Mouse (Mus musculus) embryonic facial prominence, embryonic 11.5 days (tissue): ENCODE measurements around the gene Gcsh. TPM values are rescaled to one million over a fixed set of nuclear protein-coding genes. Genes with fewer than 3 reads are reported as not detected.

ENCODE experiments used
- ATAC-seq: fragments of 200-750 bp; cut with Nextera tagmentation; replicated peaks from 2 replicates; pipeline ENCODE4 v1.8.0; 2017; ENCODE audit warnings: low read depth; ENCODE audit not compliant: insufficient number of reproducible peaks, low FRiP score, low TSS enrichment
- DNase-seq: peaks from one replicate; pipeline ENCODE4 v3.0.0-alpha.2; 2015; ENCODE audit warnings: low spot score
- H3K27ac ChIP-seq: fragments of 300-500 bp; sonication (generic); replicated peaks from 2 replicates; pipeline ENCODE4 v1.5.1; 2014; ENCODE audit warnings: mild to moderate bottlenecking, low read depth, low read length, control low read depth
- H3K27me3 ChIP-seq: fragments of 300-500 bp; sonication (generic); 2 replicates; pipeline ENCODE4 v1.6.1; 2014; ENCODE audit warnings: mild to moderate bottlenecking, low read length, moderate library complexity, mixed read lengths; ENCODE audit not compliant: control insufficient read depth, insufficient read depth
- H3K36me3 ChIP-seq: fragments of 300-500 bp; sonication (generic); replicated peaks from 2 replicates; pipeline ENCODE4 v1.6.1; 2014; ENCODE audit warnings: low read depth, mild to moderate bottlenecking, low read length, moderate library complexity, mixed read lengths; ENCODE audit not compliant: control insufficient read depth, insufficient read depth
- H3K4me1 ChIP-seq: fragments of 300-500 bp; sonication (generic); 2 replicates; pipeline ENCODE4 v1.6.1; 2014; ENCODE audit warnings: low read length, mixed read lengths; ENCODE audit not compliant: control insufficient read depth, insufficient read depth
- H3K4me2 ChIP-seq: fragments of 300-500 bp; sonication (generic); 2 replicates; pipeline ENCODE4 v1.6.1; 2014; ENCODE audit warnings: low read depth, mild to moderate bottlenecking, control low read depth, low read length, moderate library complexity
- H3K4me3 ChIP-seq: fragments of 300-500 bp; sonication (generic); 2 replicates; pipeline ENCODE4 v1.5.1; 2014; ENCODE audit warnings: low read depth, low read length, control low read depth
- H3K9ac ChIP-seq: fragments of 300-500 bp; sonication (generic); replicated peaks from 2 replicates; pipeline ENCODE4 v1.6.1; 2014; ENCODE audit warnings: mild to moderate bottlenecking, control low read depth, low read length
- H3K9me3 ChIP-seq: fragments of 300-500 bp; sonication (generic); replicated peaks from 2 replicates; pipeline ENCODE4 v1.6.1; 2016; ENCODE audit warnings: mild to moderate bottlenecking, low read length, inconsistent platforms, mixed read lengths; ENCODE audit not compliant: control insufficient read depth
- WGBS: fragments of 180-500 bp; shearing (Covaris S2); extraction: QIAGEN DNeasy Blood & Tissue Kit; methylation state at CpG from one replicate; pipeline ENCODE4 v1.1.7; 2014; 5-methylcytosine and 5-hydroxymethylcytosine counted together
- polyA plus RNA-seq: library from polyadenylated mRNA; unstranded; fragments of >200 nt; fragmentation: Nextera tagmentation; extraction: Ambion mirVana; gene quantifications from 2 replicates; pipeline ENCODE4 v1.2.1, GENCODE M21; 2014

Gene Gcsh
- polyA plus RNA-seq, 1 experiment from 2014 or later: 166 TPM

DNA sequence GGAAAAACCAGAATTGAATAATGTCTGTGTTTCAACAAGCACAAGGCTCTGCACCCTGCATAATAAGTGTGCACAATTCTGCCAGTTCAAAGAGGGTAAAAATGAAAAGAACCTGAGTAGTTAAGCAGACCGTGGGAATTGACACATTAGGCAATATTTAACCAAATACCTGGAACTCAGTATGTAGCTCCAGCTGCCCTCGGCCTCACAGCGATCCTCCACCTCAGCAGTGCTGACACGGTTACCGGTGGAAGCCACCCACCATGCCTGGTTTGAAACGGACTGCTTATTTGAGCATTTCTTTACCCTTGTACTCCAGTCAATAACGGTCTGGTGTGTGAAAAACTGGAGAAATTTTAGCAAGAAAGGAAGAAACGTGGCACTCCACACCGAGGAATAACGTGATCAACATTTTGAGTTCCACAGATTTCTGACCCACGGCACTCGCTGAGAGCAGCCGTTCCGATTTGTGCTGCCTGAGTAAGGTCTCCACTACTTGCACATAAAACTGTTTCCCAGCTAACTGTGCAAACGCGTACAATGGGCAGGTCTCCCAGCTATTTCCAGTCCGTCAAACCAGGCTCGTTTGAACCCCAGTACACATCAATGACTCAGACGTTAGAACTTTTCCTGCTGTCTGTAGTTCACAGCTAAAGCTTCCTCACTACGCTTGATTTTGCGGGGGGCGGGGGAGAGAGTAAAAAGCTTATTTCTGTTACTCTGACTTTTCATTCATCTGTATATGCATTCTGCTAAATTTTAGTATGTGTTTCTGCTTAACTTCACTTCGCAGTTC, 963 bp downstream of the Gcsh start:
- Histone ChIP-seq H3K4me2 (peak overlapping the region; percentile 65), H3K9ac (peak overlapping the region; percentile 65), H3K36me3 (no peaks in the 10 kb centered on the region), H3K27me3 (no peaks in the 10 kb centered on the region), H3K4me3 (peak overlapping the region; percentile 64), H3K27ac (no peak overlapping the region), H3K4me1 (no peaks in the 10 kb centered on the region), H3K9me3 (no peaks in the 10 kb centered on the region)
- DNase-seq (peak; percentile 20), ATAC-seq (no peak)
- 13% methylated on average over 23 of the region's 23 CpGs for WGBS

DNA sequence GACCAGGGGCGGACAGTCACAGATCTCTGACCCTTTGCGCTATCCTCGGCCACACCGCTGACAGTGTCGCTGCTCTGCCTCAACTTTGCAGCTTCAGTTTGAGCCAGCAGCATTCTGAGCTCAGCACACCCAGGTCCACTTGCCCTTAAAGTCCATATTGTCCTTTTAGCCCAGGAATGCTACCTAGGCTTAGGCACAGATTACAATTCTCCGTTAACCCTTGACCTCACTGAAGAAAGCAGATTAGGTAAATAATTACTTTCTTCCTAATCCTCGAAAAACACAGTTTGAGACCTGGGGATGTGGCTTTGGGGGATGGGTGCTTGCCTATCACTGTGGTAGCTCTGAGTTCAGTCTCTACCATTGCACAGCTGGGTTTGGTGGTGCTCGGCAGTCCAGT, 2.1 kb downstream of the Gcsh start:
- ATAC-seq: no peak
- Histone ChIP-seq H3K4me2 (no peak overlapping the region), H3K27me3 (no peaks in the 10 kb centered on the region), H3K9ac (no peak overlapping the region), H3K36me3 (no peaks in the 10 kb centered on the region), H3K4me3 (no peak overlapping the region), H3K4me1 (no peaks in the 10 kb centered on the region), H3K27ac (no peak overlapping the region), H3K9me3 (no peaks in the 10 kb centered on the region)
- DNase-seq: no peak
- 80% methylated on average over 8 of the region's 8 CpGs for WGBS

DNA sequence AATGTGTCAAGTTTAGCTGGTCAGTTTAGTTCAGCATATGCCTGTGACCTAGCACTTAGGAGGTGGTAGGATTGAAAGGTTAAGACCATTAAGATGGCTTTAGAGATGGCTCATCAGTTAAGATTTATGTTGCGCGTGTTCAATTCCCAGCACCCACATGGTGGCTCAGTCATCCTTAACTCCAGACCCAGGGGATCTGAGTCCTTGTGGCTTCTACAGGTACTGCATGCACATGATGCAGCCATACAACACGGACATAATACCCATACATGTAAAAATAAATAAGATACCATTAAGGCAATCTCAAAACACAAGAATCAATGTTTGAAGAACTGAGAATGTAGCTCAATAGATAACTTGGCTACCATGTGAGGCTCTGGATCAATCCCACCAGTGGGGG, 3.5 kb downstream of the Gcsh start:
- Histone ChIP-seq H3K4me1 (no peaks in the 10 kb centered on the region), H3K4me2 (no peak overlapping the region), H3K27ac (no peak overlapping the region), H3K27me3 (no peaks in the 10 kb centered on the region), H3K9me3 (no peaks in the 10 kb centered on the region), H3K4me3 (no peak overlapping the region), H3K36me3 (no peaks in the 10 kb centered on the region), H3K9ac (no peak overlapping the region)
- no peak for DNase-seq
- no peak for ATAC-seq
- 87% methylated on average over 3 of the region's 3 CpGs for WGBS

DNA sequence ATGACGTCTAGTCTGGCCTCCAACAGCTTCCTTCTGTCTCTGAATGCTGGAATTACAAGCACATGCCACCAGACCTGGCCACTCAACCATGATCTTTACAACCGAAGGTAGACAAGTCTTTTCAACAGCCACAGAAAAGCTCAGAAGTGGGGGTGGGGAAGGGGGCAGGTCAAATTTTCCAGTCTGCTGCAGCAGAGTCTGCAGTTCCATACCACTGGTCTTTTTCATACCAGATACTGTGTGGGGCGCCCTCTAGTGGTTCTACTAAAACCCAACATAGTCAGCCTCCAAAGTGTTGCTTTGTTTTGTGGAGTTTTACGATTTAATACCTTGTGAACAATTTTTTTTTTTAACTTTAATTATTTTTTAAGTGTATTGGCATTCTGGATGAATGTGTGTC, 13.2 kb downstream of the Gcsh start:
- no peak overlapping the region for H3K4me2 ChIP-seq
- H3K27ac ChIP-seq: no peak overlapping the region
- H3K27me3 ChIP-seq: no peaks in the 10 kb centered on the region
- ATAC-seq (no peak), DNase-seq (peak; percentile 84)
- WGBS: 26% methylated on average over 4 of the region's 4 CpGs
- no peaks in the 10 kb centered on the region for H3K9me3 ChIP-seq
- H3K9ac ChIP-seq: no peak overlapping the region
- H3K4me1 ChIP-seq: no peaks in the 10 kb centered on the region
- H3K4me3 ChIP-seq: no peak overlapping the region
- no peaks in the 10 kb centered on the region for H3K36me3 ChIP-seq

DNA sequence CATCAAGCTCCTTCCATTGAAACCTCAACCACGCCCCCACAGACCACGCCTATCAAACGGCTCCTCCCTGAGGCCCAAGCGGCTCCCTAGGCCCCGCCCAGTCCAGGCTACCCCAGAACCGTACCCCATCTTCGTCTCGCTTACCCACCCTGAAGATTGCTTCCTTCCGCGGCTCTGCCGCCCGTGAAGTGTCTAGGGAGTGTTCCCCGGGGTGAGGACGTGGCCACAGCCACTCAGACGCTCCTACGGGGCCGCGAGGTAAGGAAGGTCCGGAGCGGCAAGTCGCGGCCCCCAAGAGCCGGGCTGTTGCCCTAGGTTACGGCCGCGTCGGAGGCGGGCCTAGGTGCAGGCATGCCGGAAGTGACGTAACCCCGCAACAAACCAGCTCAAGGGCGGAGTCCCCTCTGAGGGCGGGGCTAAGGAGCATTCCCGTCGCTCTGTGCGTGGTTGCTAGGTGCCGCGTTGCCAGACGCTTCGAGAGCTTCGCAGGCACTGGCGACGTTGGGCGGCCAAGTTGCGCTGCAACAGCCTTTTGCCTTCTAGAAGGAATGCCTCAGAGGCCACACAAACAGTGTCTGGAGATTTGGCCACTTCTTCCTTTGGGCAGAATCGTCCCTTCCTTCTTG, 14.6 kb downstream of the Gcsh start, which contains the start of gene 1700030J22Rik:
TSS of gene 1700030J22Rik (minus strand) at position 329 of the 626 bp plus-strand sequence.
- Histone ChIP-seq H3K9me3 (no peaks in the 10 kb centered on the region), H3K27ac (no peak within 1 kb of the TSS), H3K36me3 (no peaks in the 10 kb centered on the region), H3K4me2 (peak within 1 kb of the TSS; percentile 76), H3K9ac (peak within 1 kb of the TSS; percentile 55), H3K4me3 (peak within 1 kb of the TSS; percentile 67), H3K4me1 (no peaks in the 10 kb centered on the region), H3K27me3 (no peaks in the 10 kb centered on the region)
- ATAC-seq (peak; percentile 98), DNase-seq (peak; percentile 99)
- under 1% methylated on average over 46 of the region's 46 CpGs for WGBS

DNA sequence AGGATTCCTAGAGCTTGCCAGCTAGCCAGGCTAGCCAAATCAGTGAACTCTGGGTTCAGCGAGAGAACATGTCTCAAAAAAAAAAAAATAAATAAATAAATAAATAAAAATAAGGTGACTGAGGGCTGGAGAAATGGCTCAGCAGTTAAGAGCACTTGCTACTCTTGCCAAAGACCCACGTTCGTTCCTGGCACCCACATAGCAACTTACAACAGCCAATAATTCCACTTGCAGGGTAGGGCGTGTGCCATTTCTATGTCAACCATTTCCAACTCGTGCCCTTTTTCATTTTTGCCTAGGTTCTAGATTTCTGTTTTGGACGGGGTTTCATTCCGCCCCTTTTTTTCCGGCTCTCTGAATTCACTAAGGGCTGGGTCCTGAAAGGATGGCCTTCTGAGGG, 15.3 kb downstream of the Gcsh start:
- DNase-seq (no peak), ATAC-seq (no peak)
- Histone ChIP-seq H3K36me3 (no peaks in the 10 kb centered on the region), H3K4me2 (peak overlapping the region; percentile 76), H3K4me1 (no peaks in the 10 kb centered on the region), H3K9ac (peak overlapping the region; percentile 55), H3K27ac (no peak overlapping the region), H3K27me3 (no peaks in the 10 kb centered on the region), H3K9me3 (no peaks in the 10 kb centered on the region), H3K4me3 (peak overlapping the region; percentile 67)
- 32% methylated on average over 8 of the region's 8 CpGs for WGBS

DNA sequence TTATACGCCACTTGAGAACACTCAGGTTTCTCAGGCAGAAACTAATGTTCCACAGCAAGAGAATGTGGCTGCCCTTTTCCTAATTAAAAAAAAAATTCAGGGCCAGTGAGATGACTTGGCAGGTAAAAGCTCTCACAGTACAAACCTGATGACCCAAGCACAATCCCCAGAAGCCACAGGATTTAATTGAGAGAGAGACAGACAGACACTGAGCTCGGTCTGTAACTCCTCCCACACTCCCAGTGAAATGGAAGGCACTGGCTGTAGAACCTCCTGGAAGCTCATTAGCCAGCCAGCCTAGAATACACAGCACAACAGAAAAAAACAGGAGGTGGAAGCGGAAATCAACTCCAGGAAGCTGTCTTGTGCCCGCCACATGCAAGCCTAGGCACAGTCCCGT, 17.7 kb downstream of the Gcsh start:
- Histone ChIP-seq H3K27me3 (no peaks in the 10 kb centered on the region), H3K27ac (no peak overlapping the region), H3K36me3 (no peaks in the 10 kb centered on the region), H3K9me3 (no peaks in the 10 kb centered on the region), H3K4me1 (no peaks in the 10 kb centered on the region), H3K4me3 (no peak overlapping the region), H3K9ac (no peak overlapping the region), H3K4me2 (no peak overlapping the region)
- ATAC-seq: no peak
- 55% methylated on average over 5 of the region's 5 CpGs for WGBS
- DNase-seq: no peak

DNA sequence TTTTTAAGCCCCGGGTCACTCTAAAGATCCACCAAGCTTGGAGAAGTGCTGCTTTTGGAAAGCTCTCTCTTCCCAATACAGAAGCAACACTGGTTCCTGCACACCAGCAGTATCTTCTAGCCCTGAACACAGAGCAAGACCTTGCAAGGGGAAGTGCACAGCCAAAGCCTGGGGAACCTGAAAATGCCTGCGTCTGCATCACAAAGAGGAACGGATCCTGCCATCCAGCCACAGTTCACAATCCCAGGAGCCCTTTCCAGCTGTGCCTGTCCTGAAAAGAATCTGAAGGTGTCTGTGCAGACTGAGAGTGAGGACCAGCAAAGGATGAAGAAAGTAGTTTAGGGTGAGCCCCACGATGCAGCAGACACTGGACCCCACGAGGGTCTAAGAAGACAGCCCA, 18.3 kb downstream of the Gcsh start:
- WGBS: 32% methylated on average over 5 of the region's 5 CpGs
- Histone ChIP-seq H3K9me3 (no peaks in the 10 kb centered on the region), H3K4me2 (no peak overlapping the region), H3K4me1 (no peaks in the 10 kb centered on the region), H3K27me3 (no peaks in the 10 kb centered on the region), H3K27ac (no peak overlapping the region), H3K4me3 (no peak overlapping the region), H3K9ac (no peak overlapping the region), H3K36me3 (no peaks in the 10 kb centered on the region)
- DNase-seq (no peak), ATAC-seq (no peak)
